Mouse (Mus musculus) R1 (cell line): ENCODE results near the gene Chac1.

ENCODE experiments used
- DNase-seq: peaks from one replicate; pipeline ENCODE4 v3.0.0-alpha.2; 2018; ENCODE audit warnings: low read depth, low spot score

Chac1 gene

DNA sequence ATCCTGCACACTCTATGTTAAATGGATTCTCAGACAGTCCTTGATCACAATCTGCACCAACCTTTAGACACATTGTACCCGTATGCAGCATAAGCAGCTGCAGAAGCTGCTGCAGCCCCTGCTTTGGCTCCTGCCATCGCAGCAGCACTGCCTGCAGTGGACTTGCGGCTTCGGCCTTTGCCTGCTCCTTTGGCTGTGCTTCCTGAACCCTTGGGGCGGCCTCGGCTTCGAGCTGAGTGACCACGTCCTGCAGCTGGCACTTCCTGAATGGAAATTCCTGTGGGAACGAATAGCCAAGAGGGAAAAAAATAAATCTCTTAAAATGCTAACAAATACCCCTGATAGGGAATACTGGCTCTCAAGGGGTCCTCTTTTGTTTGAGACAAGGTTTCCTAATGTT is 26.3 kb downstream of the Chac1 start:
- DNase-seq: no peak

DNA sequence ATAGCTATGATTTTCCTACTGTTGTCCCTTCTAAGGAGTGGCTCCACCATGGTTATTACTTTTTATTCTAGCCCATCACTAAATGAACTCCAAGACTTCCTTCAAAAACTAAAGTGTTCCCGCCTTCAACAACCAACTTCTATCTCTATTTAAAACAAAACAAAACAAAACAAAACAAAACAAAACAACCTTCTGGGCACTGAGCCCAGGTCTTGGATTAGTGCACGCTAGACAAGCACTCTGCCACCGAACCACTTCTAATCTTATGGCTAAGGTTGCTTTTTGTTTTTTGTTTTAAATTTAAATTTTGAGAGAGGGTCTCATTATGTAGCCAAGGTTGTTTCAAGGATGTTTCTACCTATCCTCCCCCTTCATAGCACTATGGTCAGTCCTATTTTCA is 26.8 kb downstream of the Chac1 start:
- no peak for DNase-seq

DNA sequence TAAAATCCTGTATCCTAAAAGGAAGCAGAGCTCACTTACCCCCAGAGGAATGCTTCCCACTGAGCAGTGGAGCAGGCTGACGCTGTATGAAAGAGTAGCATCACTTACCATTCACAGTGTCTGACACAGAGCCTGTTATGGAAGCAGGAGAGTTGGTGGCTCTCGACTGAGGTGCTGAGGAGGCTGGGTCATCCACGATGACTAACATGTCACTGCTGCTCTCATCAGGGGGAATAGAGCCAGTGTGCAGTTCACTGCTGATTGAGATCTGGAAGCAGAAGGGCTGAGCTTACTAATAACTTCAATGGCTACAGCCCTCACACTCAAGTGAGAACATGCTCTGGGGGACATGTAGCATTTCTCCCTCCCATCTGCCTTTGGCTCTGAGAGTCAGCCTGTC is 28.4 kb downstream of the Chac1 start:
- DNase-seq: no peak

DNA sequence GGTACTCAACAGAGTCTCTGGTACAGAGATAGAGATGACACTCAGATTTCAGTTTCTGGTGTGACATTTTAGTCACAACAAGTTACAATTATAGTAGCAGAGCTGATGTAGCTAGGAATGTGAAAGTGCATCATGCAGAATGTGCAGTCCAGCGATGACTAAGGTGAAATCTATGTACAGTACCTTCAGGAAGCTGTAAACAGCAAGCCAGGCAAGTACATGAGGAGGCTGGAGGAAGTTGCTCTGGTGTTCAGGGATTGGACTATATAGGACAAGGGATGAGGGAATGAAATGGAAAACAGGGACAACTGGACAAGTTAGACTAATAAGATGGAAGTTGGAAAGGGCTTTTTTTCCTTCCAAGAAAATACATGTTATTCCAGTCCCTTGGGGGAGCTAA is 37.2 kb downstream of the Chac1 start:
- DNase-seq: no peak

DNA sequence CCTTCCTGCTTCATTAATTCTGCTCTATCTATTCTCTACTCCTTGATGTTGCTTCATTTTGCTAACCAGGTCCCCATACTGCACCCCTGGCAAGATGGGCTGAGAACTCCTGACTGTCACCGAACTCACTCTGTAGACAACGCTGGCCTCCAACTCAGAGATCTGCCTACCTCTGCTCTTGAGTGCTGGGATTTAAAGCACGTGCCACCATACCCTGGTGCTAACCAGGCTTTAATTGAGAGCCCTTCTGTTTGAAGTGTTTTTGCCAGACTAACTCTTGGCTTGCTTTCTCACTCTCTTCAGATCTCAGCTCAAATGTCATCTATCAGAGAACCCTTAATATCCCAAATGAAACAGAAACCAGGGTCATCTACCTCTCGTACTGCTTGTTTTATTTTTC is 39.0 kb downstream of the Chac1 start:
- no peak for DNase-seq

DNA sequence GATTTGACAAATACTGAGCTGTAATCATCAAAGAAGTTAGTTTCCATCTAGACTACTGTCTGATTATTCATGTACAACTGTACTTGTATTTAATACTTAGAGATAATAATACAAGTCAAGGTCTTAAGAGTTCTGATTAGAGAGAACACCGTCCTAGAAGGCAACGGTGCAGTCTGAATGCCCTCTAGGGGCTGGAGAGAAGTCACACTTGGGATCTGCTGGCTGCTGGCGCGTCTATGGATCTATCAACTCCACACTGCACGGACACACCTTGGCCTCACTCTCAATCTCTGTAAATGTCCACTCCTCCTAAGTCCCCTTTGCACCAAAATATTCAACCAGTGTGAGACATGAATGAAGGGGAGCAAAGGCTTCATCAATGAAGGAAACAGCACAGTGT is 47.2 kb downstream of the Chac1 start:
- DNase-seq: no peak

DNA sequence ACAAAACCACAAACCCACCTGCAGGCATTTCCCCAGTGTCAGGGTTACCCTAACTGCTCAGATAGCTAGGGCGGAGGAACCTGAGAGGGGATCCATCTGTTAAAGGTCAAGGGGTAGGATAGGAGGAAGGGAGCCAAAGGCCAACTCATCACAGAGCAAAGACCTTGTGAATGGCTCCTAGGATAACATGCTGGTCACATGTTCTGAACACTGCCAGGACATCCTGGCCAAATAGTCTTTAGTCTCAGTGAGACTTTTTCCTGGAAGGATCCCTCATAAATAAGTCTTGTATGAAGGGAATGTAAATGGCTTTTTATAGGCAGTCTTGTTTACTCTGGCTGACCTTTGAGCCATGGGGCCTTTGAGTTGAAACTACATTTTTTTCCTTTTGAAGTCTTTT is 47.6 kb downstream of the Chac1 start:
- DNase-seq: no peak

DNA sequence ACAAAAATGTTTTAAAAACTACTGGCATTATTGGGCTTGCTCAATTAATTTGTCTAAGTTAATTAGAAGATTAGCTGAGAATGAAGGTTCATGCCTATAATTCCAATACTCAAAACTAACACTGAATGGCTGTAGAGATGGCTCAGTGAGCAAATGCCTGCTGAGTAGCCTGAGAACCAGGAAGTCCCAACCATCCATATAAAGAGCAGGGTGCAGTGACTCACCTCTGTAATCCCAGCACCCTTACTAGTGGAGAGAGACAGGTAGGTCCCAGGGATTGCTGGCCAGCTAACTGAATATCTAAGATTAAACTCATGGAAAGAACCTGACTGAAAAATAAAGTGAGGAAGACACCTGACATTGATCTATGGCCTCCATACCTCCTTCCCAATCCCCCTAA is 48.3 kb downstream of the Chac1 start:
- no peak for DNase-seq
